ENCODE assay signal across 13 mouse cellular contexts in the genomic region with DNA sequence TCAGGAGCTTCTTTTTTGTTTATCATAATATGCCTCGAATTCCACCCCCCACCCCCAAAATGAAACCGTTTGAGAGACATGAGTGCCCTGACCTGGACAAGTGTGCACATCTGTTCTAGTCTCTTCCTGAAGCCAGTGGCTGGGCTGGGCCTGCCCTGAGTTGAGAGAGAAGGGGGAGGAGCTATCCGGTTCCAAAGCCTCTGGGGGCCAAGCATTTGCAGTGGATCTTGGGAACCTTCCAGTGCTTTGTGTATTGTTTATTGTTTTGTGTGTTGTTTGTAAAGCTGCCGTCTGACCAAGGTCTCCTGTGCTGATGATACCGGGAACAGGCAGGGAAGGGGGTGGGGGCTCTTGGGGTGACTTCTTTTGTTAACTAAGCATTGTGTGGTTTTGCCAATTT. TPM values are rescaled to one million over a fixed set of nuclear protein-coding genes. Genes with fewer than 3 reads are reported as not detected.
A peak's percentile ranks its signal among the peaks of the same experiment; 100 is the strongest.
DNase-seq lines count a peak whose midpoint lies in the region; ATAC-seq and TF ChIP-seq lines count a peak whose summit lies in the region.
"Had no signal": no experiment of that assay in that cellular context is flagged by ENCODE, and none has a peak within 500 bp of the region (broad histone marks: within the 10 kb centered on the region; RNA-seq: fewer than 3 reads in every experiment).

No protein-coding gene starts in this region.

- TF ChIP-seq CTCF in heart, adult 2 months (IDR thresholded peaks at IDR 0.05): no peak
- no peak for TF ChIP-seq CTCF in lung, postnatal 0 days (IDR thresholded peaks at IDR 0.05)
- TF ChIP-seq CTCF in liver, postnatal 0 days (IDR thresholded peaks at IDR 0.05; ENCODE audit: low read depth): no peak

- no peak overlapping the region for H3K4me2 ChIP-seq in heart, embryonic 12.5 days
- H3K4me2 ChIP-seq in lung, postnatal 0 days (replicated peaks; ENCODE audit: low read depth, low read length): no peak overlapping the region
- no peak overlapping the region for H3K4me2 ChIP-seq in liver, postnatal 0 days (ENCODE audit: low read depth, low read length)
- no peak overlapping the region for H3K4me2 ChIP-seq in liver, embryonic 12.5 days
- H3K4me2 ChIP-seq: hindbrain, embryonic 14.5 days had no signal

- intact Hi-C loops in heart, adult 2 months (cut with DNase I): no loop called here

- no peaks in the 10 kb centered on the region for H3K36me3 ChIP-seq in heart, adult 2 months (ENCODE audit: control insufficient read depth, insufficient read depth, low read length)
- peaks cover 6% of the 10 kb centered on the region for H3K36me3 ChIP-seq in heart, embryonic 12.5 days
- H3K36me3 ChIP-seq in lung, postnatal 0 days (ENCODE audit: insufficient read depth, low read length): no peaks in the 10 kb centered on the region
- H3K36me3 ChIP-seq in liver, postnatal 0 days (replicated peaks; ENCODE audit: insufficient read depth, low read length): no peaks in the 10 kb centered on the region
- no peaks in the 10 kb centered on the region for H3K36me3 ChIP-seq in liver, embryonic 12.5 days

- 0 out of 2 replicates have a peak, but pooled peaks have one; percentile 18 for TF ChIP-seq EP300 in heart, adult 2 months (IDR thresholded peaks at IDR 0.05; ENCODE audit: insufficient read depth, low read depth, low read length)
- no peak for TF ChIP-seq EP300 in lung, postnatal 0 days (IDR thresholded peaks at IDR 0.05)
- TF ChIP-seq EP300 in liver, postnatal 0 days (IDR thresholded peaks at IDR 0.05; ENCODE audit: low read depth): no peak

- DNase-seq in heart, adult 2 months: peak in 1 of 2 experiments; percentile 61
- DNase-seq in lung, postnatal 0 days (ENCODE audit: low spot score): peak; percentile 57
- DNase-seq in lung, postnatal 4 days: no peak
- peak; percentile 64 for DNase-seq in embryo, embryonic 10.5 days (ENCODE audit: low spot score)
- DNase-seq in heart, postnatal 4 days: peak; percentile 37
- no peak for DNase-seq in liver, postnatal 0 days
- DNase-seq: adrenal gland, adult 8-10 months; cerebellum, postnatal 14 days; forebrain, postnatal 0 days had no signal

- TF ChIP-seq POLR2A in heart, adult 2 months (IDR thresholded peaks at IDR 0.05; ENCODE audit: insufficient read depth, low read depth, low read length): no peak

- H3K4me1 ChIP-seq in heart, adult 2 months (ENCODE audit: control insufficient read depth, insufficient read depth, low read length): peaks cover 2% of the 10 kb centered on the region; the same call in 1 of the 2 replicates
- peaks cover 16% of the 10 kb centered on the region for H3K4me1 ChIP-seq in heart, embryonic 12.5 days (replicated peaks)
- no peaks in the 10 kb centered on the region for H3K4me1 ChIP-seq in lung, postnatal 0 days (ENCODE audit: insufficient read depth, low read depth, low read length)
- H3K4me1 ChIP-seq in liver, postnatal 0 days (ENCODE audit: insufficient read depth): no peaks in the 10 kb centered on the region
- H3K4me1 ChIP-seq in liver, embryonic 12.5 days: no peaks in the 10 kb centered on the region

- no peak overlapping the region for H3K4me3 ChIP-seq in heart, adult 2 months
- H3K4me3 ChIP-seq in heart, embryonic 12.5 days: no peak overlapping the region
- no peak overlapping the region for H3K4me3 ChIP-seq in lung, postnatal 0 days (ENCODE audit: low read depth, low read length)
- no peak overlapping the region for H3K4me3 ChIP-seq in liver, postnatal 0 days (ENCODE audit: low read depth, low read length)
- H3K4me3 ChIP-seq in liver, embryonic 12.5 days: no peak overlapping the region

- H3K79me2 ChIP-seq in heart, adult 2 months (replicated peaks; ENCODE audit: control insufficient read depth, insufficient read depth, low read length): no peaks in the 10 kb centered on the region

- H3K27me3 ChIP-seq in heart, adult 2 months (ENCODE audit: control insufficient read depth, insufficient read depth, low read length): no peaks in the 10 kb centered on the region
- 0 out of 2 replicates have a peak, but pooled peaks cover 2% of the 10 kb centered on the region for H3K27me3 ChIP-seq in heart, embryonic 12.5 days (replicated peaks)
- no peaks in the 10 kb centered on the region for H3K27me3 ChIP-seq in lung, postnatal 0 days (replicated peaks; ENCODE audit: insufficient read depth, low read length)
- H3K27me3 ChIP-seq in liver, postnatal 0 days (ENCODE audit: insufficient read depth, low read length): no peaks in the 10 kb centered on the region
- H3K27me3 ChIP-seq in liver, embryonic 12.5 days (replicated peaks): peaks cover 8% of the 10 kb centered on the region

- WGBS in heart, adult 2 months: 25% methylated on average over 5 of the region's 5 CpGs
- WGBS in heart, embryonic 12.5 days: 29% methylated on average over 5 of the region's 5 CpGs
- WGBS in lung, postnatal 0 days: 20% methylated on average over 5 of the region's 5 CpGs
- 28% methylated on average over 5 of the region's 5 CpGs for WGBS in liver, postnatal 0 days (ENCODE audit: insufficient replicate concordance)
- 31% methylated on average over 5 of the region's 5 CpGs for WGBS in liver, embryonic 12.5 days (ENCODE audit: insufficient replicate concordance)

- H3K9me3 ChIP-seq in heart, embryonic 12.5 days (replicated peaks): peaks cover 5% of the 10 kb centered on the region
- no peaks in the 10 kb centered on the region for H3K9me3 ChIP-seq in lung, postnatal 0 days (ENCODE audit: low read length)
- H3K9me3 ChIP-seq in liver, postnatal 0 days (ENCODE audit: low read length): no peaks in the 10 kb centered on the region
- no peaks in the 10 kb centered on the region for H3K9me3 ChIP-seq in liver, embryonic 12.5 days (replicated peaks)

- H3K27ac ChIP-seq in heart, adult 2 months: peak overlapping the region; percentile 38; the same call in 1 of the 2 replicates
- H3K27ac ChIP-seq in heart, embryonic 12.5 days (ENCODE audit: poor library complexity, severe bottlenecking): no peak overlapping the region
- no peak overlapping the region for H3K27ac ChIP-seq in lung, postnatal 0 days (ENCODE audit: low read length)
- no peak overlapping the region for H3K27ac ChIP-seq in liver, postnatal 0 days (ENCODE audit: low read depth)
- no peak overlapping the region for H3K27ac ChIP-seq in liver, embryonic 12.5 days
- H3K27ac ChIP-seq: hindbrain, embryonic 14.5 days had no signal

- no peak overlapping the region for H3K9ac ChIP-seq in heart, adult 2 months (ENCODE audit: low read depth, low read length)
- no peak overlapping the region for H3K9ac ChIP-seq in heart, embryonic 12.5 days
- no peak overlapping the region for H3K9ac ChIP-seq in lung, postnatal 0 days (replicated peaks; ENCODE audit: low read depth)
- no peak overlapping the region for H3K9ac ChIP-seq in liver, postnatal 0 days (replicated peaks)
- H3K9ac ChIP-seq in liver, embryonic 12.5 days: no peak overlapping the region
- H3K9ac ChIP-seq: forebrain, postnatal 0 days; hindbrain, embryonic 14.5 days had no signal

- no peak for ATAC-seq in heart, embryonic 12.5 days (ENCODE audit: insufficient number of reproducible peaks, low FRiP score)
- peak; percentile 43; the same call in 1 of the 2 replicates for ATAC-seq in lung, postnatal 0 days
- no peak for ATAC-seq in liver, postnatal 0 days
- ATAC-seq in liver, embryonic 12.5 days: no peak
- ATAC-seq: forebrain, postnatal 0 days had no signal

RNA-seq across cellular contexts. Expression of a gene that starts 2.3 kb away (rescaled TPM):
- total RNA-seq in heart, adult 2 months (2021): not detected
- not detected in 2 replicates for polyA plus RNA-seq in heart, adult 2 months (2012; rRNA removed)
- polyA plus RNA-seq in heart, embryonic 12.5 days (2016; fragmentation: Nextera tagmentation; extraction: Ambion mirVana): 1.2 and 2.1 TPM in 2 replicates
- polyA plus RNA-seq in lung, postnatal 0 days (2015; fragmentation: Nextera tagmentation; extraction: Ambion mirVana): not detected in 2 replicates
- under 1 TPM; 0.48 to 0.52 TPM for total RNA-seq in heart, postnatal 4 days (2021)
- 0.64 TPM in 1 of 2 replicates, not detected in the other for polyA plus RNA-seq in liver, postnatal 0 days (2015; fragmentation: Nextera tagmentation; extraction: Ambion mirVana)
- polyA plus RNA-seq in liver, embryonic 12.5 days (2016; fragmentation: Nextera tagmentation; extraction: Ambion mirVana): 1.1 and 4.9 TPM in 2 replicates
- total RNA-seq: adrenal gland, adult 8-10 months; left cerebral cortex, adult 18-20 months had no signal

RNA-seq across cellular contexts. Expression of a gene that starts 40.7 kb away (rescaled TPM):
- total RNA-seq in heart, adult 2 months (2021): under 1 TPM; 0.80 to 0.94 TPM
- polyA plus RNA-seq in heart, adult 2 months (2012; rRNA removed): 4.4 and 4.9 TPM in 2 replicates
- 17.1 and 17.3 TPM in 2 replicates for polyA plus RNA-seq in heart, embryonic 12.5 days (2016; fragmentation: Nextera tagmentation; extraction: Ambion mirVana)
- 4.5 TPM in 2 replicates for polyA plus RNA-seq in lung, postnatal 0 days (2015; fragmentation: Nextera tagmentation; extraction: Ambion mirVana)
- total RNA-seq in heart, postnatal 4 days (2021): 1 to 10 TPM; 7.3 to 9.2 TPM
- polyA plus RNA-seq in liver, postnatal 0 days (2015; fragmentation: Nextera tagmentation; extraction: Ambion mirVana): 1.3 and 1.6 TPM in 2 replicates
- polyA plus RNA-seq in liver, embryonic 12.5 days (2016; fragmentation: Nextera tagmentation; extraction: Ambion mirVana): 1.5 TPM in 2 replicates

RNA-seq across cellular contexts. Expression of a gene that starts 56.8 kb away (rescaled TPM):
- 10 to 100 TPM in 1 of 2 experiments, 1 to 10 TPM in 1; 9.6 to 15.0 TPM for total RNA-seq in heart, adult 2 months (2021)
- 18.6 and 19.4 TPM in 2 replicates for polyA plus RNA-seq in heart, adult 2 months (2012; rRNA removed)
- 7.3 and 9.3 TPM in 2 replicates for polyA plus RNA-seq in heart, embryonic 12.5 days (2016; fragmentation: Nextera tagmentation; extraction: Ambion mirVana)
- 4.8 and 4.9 TPM in 2 replicates for polyA plus RNA-seq in lung, postnatal 0 days (2015; fragmentation: Nextera tagmentation; extraction: Ambion mirVana)
- total RNA-seq in heart, postnatal 4 days (2021): 1 to 10 TPM; 9.3 to 9.9 TPM
- polyA plus RNA-seq in liver, postnatal 0 days (2015; fragmentation: Nextera tagmentation; extraction: Ambion mirVana): 6.4 and 8.3 TPM in 2 replicates
- polyA plus RNA-seq in liver, embryonic 12.5 days (2016; fragmentation: Nextera tagmentation; extraction: Ambion mirVana): 0.06 and 0.16 TPM in 2 replicates

Comparison
In these comparisons a context has a peak if more than half of its experiments do, and no peak if none do; other contexts are left out.
1. DNase-seq: peak in lung, postnatal 0 days (single experiment), embryo, embryonic 10.5 days (single experiment) and heart, postnatal 4 days (single experiment); none in lung, postnatal 4 days (0 of 2) and liver, postnatal 0 days (single experiment).